Mouse (Mus musculus) brain, adult 2 months (tissue): Measurements from ENCODE around the gene Cops3.
A peak's percentile ranks its signal among the peaks of the same experiment; 100 is the strongest.

Experiments
- DNase-seq: peaks from one replicate; pipeline ENCODE4 v3.0.0; 2011; ENCODE audit warnings: low read depth, low spot score

The Cops3 gene

GRCm38 (mm10) chr11:59778181-59778873 is 61.3 kb downstream of the Cops3 start:
- peak; percentile 73 for DNase-seq

GRCm38 (mm10) chr11:59777259-59777658 is 62.4 kb downstream of the Cops3 start:
- DNase-seq, result peak; percentile 52

GRCm38 (mm10) chr11:59775435-59776148 is 64.0 kb downstream of the Cops3 start:
- DNase-seq, result peak; percentile 56

GRCm38 (mm10) chr11:59774522-59774921 is 65.1 kb downstream of the Cops3 start:
- no peak for DNase-seq

- DNase-seq, result no peak
Observed at GRCm38 (mm10) chr11:59772902-59773301, 66.7 kb downstream of the Cops3 start.

- no peak for DNase-seq
Observed at GRCm38 (mm10) chr11:59772291-59772690, 67.3 kb downstream of the Cops3 start.

GRCm38 (mm10) chr11:59770753-59771152 is 68.9 kb downstream of the Cops3 start:
- DNase-seq, result no peak

- DNase-seq, result no peak
Observed at GRCm38 (mm10) chr11:59769738-59770137, 69.9 kb downstream of the Cops3 start.

GRCm38 (mm10) chr11:59769307-59769706 is 70.3 kb downstream of the Cops3 start:
- peak; percentile 55 for DNase-seq
